Mouse (Mus musculus) limb, embryonic 12.5 days (tissue): Measurements from ENCODE around the gene Dhrs7b. TPM values are rescaled to one million over a fixed set of nuclear protein-coding genes. Genes with fewer than 3 reads are reported as not detected.
"Not testable (repeated sequence)": the region's sequence is repeated elsewhere in the genome, so short reads cannot be mapped to it uniquely, and the experiment has no call there.

Experiments used
- ATAC-seq: fragments of 200-750 bp; cut with Nextera tagmentation; 2 replicates; pipeline ENCODE4 v1.8.0; 2017; ENCODE audit warnings: low read depth, moderate TSS enrichment; ENCODE audit not compliant: insufficient number of reproducible peaks, insufficient read depth, low FRiP score, low TSS enrichment
- H3K27ac ChIP-seq: fragments of 300-500 bp; sonication (generic); 2 replicates; pipeline ENCODE4 v1.5.1; 2016; ENCODE audit warnings: mild to moderate bottlenecking, moderate library complexity
- H3K27me3 ChIP-seq: fragments of 300-500 bp; sonication (generic); 2 replicates; pipeline ENCODE4 v1.6.1; 2016; ENCODE audit warnings: mild to moderate bottlenecking, moderate library complexity
- H3K36me3 ChIP-seq: fragments of 300-500 bp; sonication (generic); 2 replicates; pipeline ENCODE4 v1.6.1; 2016; ENCODE audit warnings: mild to moderate bottlenecking, moderate library complexity
- H3K4me1 ChIP-seq: fragments of 300-500 bp; sonication (generic); replicated peaks from 2 replicates; pipeline ENCODE4 v1.6.1; 2016
- H3K4me2 ChIP-seq: fragments of 300-500 bp; sonication (generic); 2 replicates; pipeline ENCODE4 v1.6.1; 2016; ENCODE audit warnings: mild to moderate bottlenecking, moderate library complexity
- H3K4me3 ChIP-seq: fragments of 300-500 bp; sonication (generic); replicated peaks from 2 replicates; pipeline ENCODE4 v1.5.1; 2016; ENCODE audit warnings: mild to moderate bottlenecking
- H3K9ac ChIP-seq: fragments of 300-500 bp; sonication (generic); replicated peaks from 2 replicates; pipeline ENCODE4 v1.6.1; 2016; ENCODE audit warnings: mild to moderate bottlenecking, moderate library complexity
- H3K9me3 ChIP-seq: fragments of 300-500 bp; sonication (generic); 2 replicates; pipeline ENCODE4 v1.6.1; 2016; ENCODE audit warnings: mild to moderate bottlenecking, moderate library complexity
- WGBS: fragments of 180-500 bp; shearing (Covaris S2); methylation state at CpG from one replicate; pipeline ENCODE4 v1.1.7; 2016; 5-methylcytosine and 5-hydroxymethylcytosine counted together
- polyA plus RNA-seq: library from polyadenylated mRNA; unstranded; fragments of >200 nt; fragmentation: Nextera tagmentation; extraction: Ambion mirVana; gene quantifications from 2 replicates; pipeline ENCODE4 v1.2.1, GENCODE M21; 2016

Gene Dhrs7b
- polyA plus RNA-seq, 1 experiment from 2014 or later, result 29.4 TPM

DNA sequence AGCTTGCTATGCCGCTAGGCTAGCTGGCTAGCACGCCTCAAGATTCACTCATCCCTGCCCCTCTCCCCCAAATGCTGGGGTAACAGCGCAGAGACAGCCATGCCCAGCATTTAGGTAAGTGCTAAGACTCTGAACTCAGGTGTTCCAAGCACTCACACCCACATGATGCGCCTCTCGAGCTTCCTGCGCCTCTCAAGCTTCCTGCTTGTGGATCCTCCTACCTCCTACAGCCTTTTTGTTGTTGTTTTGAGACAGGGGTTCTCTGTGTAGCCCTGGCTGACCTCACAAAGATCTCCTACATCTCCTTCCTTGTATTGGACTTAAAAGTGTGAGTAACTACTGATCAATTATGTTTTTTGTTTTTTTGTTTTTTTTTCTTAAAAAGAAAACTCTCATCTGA, 42.7 kb downstream of the Dhrs7b start:
- 86% methylated on average over 6 of the region's 6 CpGs for WGBS
- H3K27ac ChIP-seq, result no peak overlapping the region
- peaks cover 28% of the 10 kb centered on the region for H3K4me1 ChIP-seq
- no peak overlapping the region for H3K9ac ChIP-seq
- no peaks in the 10 kb centered on the region for H3K27me3 ChIP-seq
- H3K4me2 ChIP-seq, result no peak overlapping the region
- no peaks in the 10 kb centered on the region for H3K9me3 ChIP-seq
- no peak for ATAC-seq
- no peak overlapping the region for H3K4me3 ChIP-seq
- peaks cover 39% of the 10 kb centered on the region for H3K36me3 ChIP-seq

GRCm38 (mm10) chr11:60878056-60878612, 47.7 kb downstream of the Dhrs7b start:
- Histone ChIP-seq H3K27ac (peak overlapping the region; percentile 90), H3K4me1 (peaks cover 37% of the 10 kb centered on the region), H3K4me3 (peak overlapping the region; percentile 97), H3K36me3 (peaks cover 19% of the 10 kb centered on the region), H3K4me2 (peak overlapping the region; percentile 71), H3K9ac (peak overlapping the region; percentile 92), H3K9me3 (no peaks in the 10 kb centered on the region), H3K27me3 (no peaks in the 10 kb centered on the region)
- under 1% methylated on average over 51 of the region's 52 CpGs for WGBS
- ATAC-seq, result peak; percentile 64

DNA sequence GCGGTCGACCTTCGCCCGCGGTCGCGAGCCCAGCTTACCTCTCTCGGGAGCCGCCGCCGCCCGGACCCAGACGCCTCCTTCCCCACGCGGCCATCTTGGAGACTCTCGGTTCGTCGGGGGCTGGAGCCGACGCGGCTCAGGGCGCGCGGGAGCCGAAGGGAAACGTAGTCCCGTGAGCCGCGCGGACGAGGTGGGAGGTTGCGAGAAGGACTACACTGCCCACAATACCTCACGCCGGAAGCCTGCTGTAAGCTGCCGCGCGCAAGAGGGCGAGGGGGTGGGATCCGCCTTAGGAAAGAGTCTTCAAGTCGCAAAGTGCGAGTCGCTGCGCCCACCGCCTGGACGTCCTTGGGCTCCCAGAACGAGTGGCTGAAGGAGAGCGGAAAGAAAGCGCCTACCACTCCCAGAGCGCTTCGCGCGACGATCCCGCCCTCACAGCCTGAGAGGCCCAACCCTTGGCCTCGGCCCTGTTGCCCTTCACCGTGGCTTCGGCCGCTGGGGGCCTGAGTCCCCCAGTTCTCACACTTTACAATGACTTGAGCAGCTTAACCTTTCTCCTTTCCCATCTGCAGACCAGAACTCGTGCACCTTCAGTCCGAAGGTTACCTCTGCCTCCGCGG, 48.4 kb downstream of the Dhrs7b start, which contains the start of gene Tmem11:
Tmem11 (minus strand) TSS at position 598 of the 620 bp plus-strand sequence.
- H3K27me3 ChIP-seq, result no peaks in the 10 kb centered on the region
- H3K36me3 ChIP-seq, result peaks cover 18% of the 10 kb centered on the region
- H3K4me2 ChIP-seq, result peak within 1 kb of the TSS; percentile 71
- peak within 1 kb of the TSS; percentile 92 for H3K9ac ChIP-seq
- peaks cover 36% of the 10 kb centered on the region for H3K4me1 ChIP-seq
- H3K4me3 ChIP-seq, result peak within 1 kb of the TSS; percentile 97
- ATAC-seq, result peak; percentile 99
- H3K27ac ChIP-seq, result peak within 1 kb of the TSS; percentile 90
- under 1% methylated on average over 62 of the region's 62 CpGs for WGBS
- H3K9me3 ChIP-seq, result no peaks in the 10 kb centered on the region

DNA sequence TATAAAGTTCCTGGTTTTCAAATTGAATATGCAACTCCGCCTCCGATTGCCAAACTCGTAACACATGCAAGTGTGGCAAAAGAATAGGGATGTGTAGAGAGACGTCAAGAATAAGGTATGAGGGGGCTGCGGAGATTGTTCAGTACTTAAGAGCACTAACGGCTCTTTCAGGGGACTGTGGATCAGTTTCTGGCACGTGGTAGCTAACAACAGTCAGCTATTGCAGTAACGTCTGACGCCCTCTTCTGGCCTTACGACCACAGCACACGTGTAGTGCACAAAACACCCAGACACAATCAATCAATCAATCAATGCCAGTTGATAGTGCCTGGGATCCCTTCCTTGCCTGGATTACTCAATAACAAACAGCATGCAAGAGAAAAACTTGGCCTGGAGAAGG, 49.0 kb downstream of the Dhrs7b start:
- no peaks in the 10 kb centered on the region for H3K9me3 ChIP-seq
- peak overlapping the region; percentile 90 for H3K27ac ChIP-seq
- H3K36me3 ChIP-seq, result peaks cover 13% of the 10 kb centered on the region
- 1% methylated on average over 11 of the region's 11 CpGs for WGBS
- H3K4me1 ChIP-seq, result peaks cover 29% of the 10 kb centered on the region
- H3K9ac ChIP-seq, result peak overlapping the region; percentile 92
- H3K4me2 ChIP-seq, result peak overlapping the region; percentile 71
- peak overlapping the region; percentile 97 for H3K4me3 ChIP-seq
- ATAC-seq, result no peak
- H3K27me3 ChIP-seq, result no peaks in the 10 kb centered on the region

GRCm38 (mm10) chr11:60880559-60880958, 50.1 kb downstream of the Dhrs7b start:
- peaks cover 4% of the 10 kb centered on the region; the same call in 1 of the 2 replicates for H3K36me3 ChIP-seq
- H3K4me1 ChIP-seq, result peaks cover 26% of the 10 kb centered on the region
- no peak overlapping the region for H3K4me3 ChIP-seq
- H3K4me2 ChIP-seq, result no peak overlapping the region
- no peak overlapping the region for H3K27ac ChIP-seq
- ATAC-seq, result no peak
- no peaks in the 10 kb centered on the region for H3K27me3 ChIP-seq
- H3K9me3 ChIP-seq, result no peaks in the 10 kb centered on the region
- WGBS, result 94% methylated on average over 4 of the region's 4 CpGs
- no peak overlapping the region for H3K9ac ChIP-seq

GRCm38 (mm10) chr11:60882386-60882785, 52.0 kb downstream of the Dhrs7b start:
- Histone ChIP-seq H3K9me3 (no peaks in the 10 kb centered on the region), H3K27me3 (no peaks in the 10 kb centered on the region), H3K4me2 (no peak overlapping the region), H3K4me1 (peaks cover 12% of the 10 kb centered on the region), H3K9ac (no peak overlapping the region), H3K27ac (no peak overlapping the region), H3K36me3 (no peaks in the 10 kb centered on the region), H3K4me3 (no peak overlapping the region)
- no peak for ATAC-seq
- WGBS, result 77% methylated on average over 3 of the region's 3 CpGs

- not testable (repeated sequence) for H3K4me1 ChIP-seq, H3K9me3 ChIP-seq, H3K9ac ChIP-seq, H3K27ac ChIP-seq, H3K27me3 ChIP-seq, H3K4me2 ChIP-seq, ATAC-seq, H3K36me3 ChIP-seq, H3K4me3 ChIP-seq
- WGBS, result 90% methylated on average over 3 of the region's 3 CpGs
Observed at GRCm38 (mm10) chr11:60886986-60887385, 56.6 kb downstream of the Dhrs7b start.

DNA sequence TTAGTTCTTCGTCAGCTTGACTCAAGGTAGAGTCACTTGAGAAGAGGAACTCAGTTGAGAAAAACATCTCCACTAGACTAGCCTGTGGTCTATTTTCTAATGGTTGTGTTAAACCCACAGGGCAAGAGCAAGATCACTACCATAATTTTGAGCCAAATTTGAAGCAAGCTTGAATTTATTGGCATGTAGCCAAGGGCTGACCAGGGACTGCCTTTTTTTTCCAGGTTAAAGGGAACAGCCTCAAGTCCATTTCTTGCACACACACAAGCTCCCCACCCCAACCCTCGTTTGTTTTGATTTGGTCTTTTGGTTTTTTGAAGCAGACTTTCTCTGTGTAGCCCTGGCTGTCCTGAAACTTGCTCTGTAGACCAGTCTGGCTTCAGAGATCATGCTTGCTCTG, 59.4 kb downstream of the Dhrs7b start:
- Histone ChIP-seq H3K4me1 (no peaks in the 10 kb centered on the region), H3K27ac (no peak overlapping the region), H3K4me2 (no peak overlapping the region), H3K36me3 (no peaks in the 10 kb centered on the region), H3K27me3 (no peaks in the 10 kb centered on the region), H3K9ac (no peak overlapping the region), H3K9me3 (no peaks in the 10 kb centered on the region), H3K4me3 (no peak overlapping the region)
- ATAC-seq, result no peak
- 57% methylated on average over 2 of the region's 2 CpGs for WGBS

GRCm38 (mm10) chr11:60890286-60890685, 59.9 kb downstream of the Dhrs7b start:
- no peaks in the 10 kb centered on the region for H3K36me3 ChIP-seq
- H3K9ac ChIP-seq, result no peak overlapping the region
- no peaks in the 10 kb centered on the region for H3K9me3 ChIP-seq
- no peak overlapping the region for H3K4me2 ChIP-seq
- no peak overlapping the region for H3K27ac ChIP-seq
- H3K27me3 ChIP-seq, result no peaks in the 10 kb centered on the region
- no peak overlapping the region for H3K4me3 ChIP-seq
- no peaks in the 10 kb centered on the region for H3K4me1 ChIP-seq
- WGBS, result 47% methylated on average over 6 of the region's 6 CpGs
- ATAC-seq, result no peak

- Histone ChIP-seq H3K27me3 (no peaks in the 10 kb centered on the region), H3K27ac (no peak overlapping the region), H3K9ac (no peak overlapping the region), H3K9me3 (no peaks in the 10 kb centered on the region), H3K36me3 (no peaks in the 10 kb centered on the region), H3K4me2 (no peak overlapping the region), H3K4me3 (no peak overlapping the region), H3K4me1 (peaks cover 4% of the 10 kb centered on the region)
- 56% methylated on average over 3 of the region's 3 CpGs for WGBS
- no peak for ATAC-seq
Observed at GRCm38 (mm10) chr11:60890744-60891143, 60.3 kb downstream of the Dhrs7b start.

DNA sequence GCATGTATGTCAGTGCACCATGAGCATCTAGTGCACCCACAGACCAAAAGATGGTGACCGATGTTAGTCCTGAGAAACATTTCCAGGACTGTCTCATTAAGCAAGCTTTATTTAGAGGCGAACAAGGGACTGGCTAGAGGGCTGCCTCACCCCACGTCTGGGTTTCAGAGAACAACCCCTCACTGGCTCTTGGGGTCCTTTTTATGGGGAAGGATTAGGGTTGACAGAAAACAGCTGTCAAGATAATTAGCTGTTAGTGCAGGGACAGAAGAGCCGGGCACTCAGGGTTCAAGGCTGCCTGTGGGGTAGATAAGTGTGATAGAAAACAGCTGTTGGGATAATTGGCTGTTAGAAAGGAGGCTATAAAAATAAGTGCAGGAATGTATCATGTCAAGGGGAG, 65.5 kb downstream of the Dhrs7b start:
- Histone ChIP-seq H3K4me1 (peaks cover 19% of the 10 kb centered on the region), H3K9ac (no peak overlapping the region), H3K27ac (no peak overlapping the region), H3K27me3 (peaks cover 25% of the 10 kb centered on the region; the same call in 1 of the 2 replicates), H3K4me3 (no peak overlapping the region), H3K9me3 (no peaks in the 10 kb centered on the region), H3K4me2 (peak overlapping the region; percentile 23; the same call in 1 of the 2 replicates), H3K36me3 (no peaks in the 10 kb centered on the region)
- peak; percentile 79 for ATAC-seq
- 6% methylated on average over 4 of the region's 4 CpGs for WGBS

DNA sequence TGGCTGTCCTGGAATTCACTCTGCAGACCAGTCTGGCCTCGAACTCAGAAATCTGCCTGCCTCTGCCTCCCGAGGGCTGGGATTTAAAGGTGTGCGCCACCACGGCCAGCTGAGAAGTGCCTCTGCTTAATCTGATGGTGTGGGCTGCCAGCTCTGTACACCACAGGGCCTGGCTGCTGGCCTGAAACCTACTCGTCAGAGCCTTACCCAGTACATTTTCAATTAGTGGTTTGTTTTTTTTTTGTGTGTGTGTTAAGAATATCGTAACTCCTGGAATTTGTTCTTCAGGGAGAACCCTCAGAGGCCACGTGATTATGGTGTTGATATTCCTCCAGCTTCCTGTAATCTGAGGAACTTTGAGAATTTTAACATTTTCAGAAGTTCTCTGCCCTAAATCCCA, 71.6 kb downstream of the Dhrs7b start:
- 73% methylated on average over 7 of the region's 7 CpGs for WGBS
- H3K9ac ChIP-seq, result no peak overlapping the region
- no peak for ATAC-seq
- no peak overlapping the region for H3K4me3 ChIP-seq
- no peak overlapping the region for H3K27ac ChIP-seq
- no peaks in the 10 kb centered on the region for H3K9me3 ChIP-seq
- H3K4me1 ChIP-seq, result peaks cover 11% of the 10 kb centered on the region
- H3K4me2 ChIP-seq, result no peak overlapping the region
- peaks cover 39% of the 10 kb centered on the region for H3K36me3 ChIP-seq
- H3K27me3 ChIP-seq, result peaks cover 29% of the 10 kb centered on the region; the same call in 1 of the 2 replicates
